Mouse (Mus musculus): ENCODE measurements around the gene Fbxw7.

The Fbxw7 gene

GRCm38 (mm10) chr3:84952135-84952534 lies 137.1 kb downstream of the Fbxw7 start:
- DNase-seq (ENCODE audit: low spot score) = peak; percentile 57

- no peak for DNase-seq (ENCODE audit: low spot score)
Observed at GRCm38 (mm10) chr3:84952585-84953187, 137.6 kb downstream of the Fbxw7 start.

GRCm38 (mm10) chr3:84955011-84955775 lies 140.1 kb downstream of the Fbxw7 start:
- DNase-seq (ENCODE audit: low spot score) = no peak

GRCm38 (mm10) chr3:84955857-84956256 lies 140.8 kb downstream of the Fbxw7 start:
- DNase-seq (ENCODE audit: low spot score) = no peak

GRCm38 (mm10) chr3:84965156-84965555 lies 150.1 kb downstream of the Fbxw7 start:
- DNase-seq (ENCODE audit: low spot score) = no peak

DNA sequence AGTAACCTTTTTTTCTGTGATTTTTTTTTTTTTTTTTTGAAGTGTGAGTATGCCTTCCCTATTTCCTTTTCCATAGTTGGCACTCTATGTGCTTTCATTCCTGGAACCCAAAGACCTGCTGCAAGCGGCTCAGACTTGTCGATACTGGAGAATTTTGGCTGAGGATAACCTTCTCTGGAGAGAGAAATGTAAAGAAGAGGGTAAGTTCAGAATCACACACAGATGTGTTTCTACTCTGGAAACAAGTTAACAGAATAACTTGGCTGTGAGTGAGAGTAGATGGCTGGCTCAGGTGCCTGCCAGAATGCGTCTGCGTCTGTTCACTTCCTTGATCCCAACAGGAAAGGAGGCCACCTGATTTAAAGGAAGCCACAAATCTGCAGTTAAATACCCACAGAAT lies 152.3 kb downstream of the Fbxw7 start:
- no peak for DNase-seq (ENCODE audit: low spot score)

DNA sequence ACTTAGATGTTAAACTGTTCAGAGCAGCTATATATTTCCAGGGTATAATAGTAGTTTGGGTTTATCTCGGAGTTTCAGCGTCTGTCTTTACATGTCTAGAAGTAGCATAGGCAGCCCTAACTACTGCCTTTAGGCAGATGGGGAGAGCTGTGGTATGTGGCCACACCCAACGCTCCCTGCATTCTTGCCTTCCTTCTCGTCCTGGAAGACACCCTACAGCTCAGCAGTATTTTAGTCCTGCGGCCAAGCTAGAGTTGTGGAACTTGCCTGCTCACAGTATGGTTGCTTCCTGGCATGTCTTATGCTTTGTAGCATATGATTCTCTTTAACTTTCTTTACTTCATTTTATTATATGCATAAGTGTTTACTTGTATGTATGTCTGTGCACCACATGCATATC lies 156.5 kb downstream of the Fbxw7 start:
- no peak for DNase-seq (ENCODE audit: low spot score)

- DNase-seq (ENCODE audit: low spot score) = no peak
Observed at GRCm38 (mm10) chr3:84972881-84973280, 157.8 kb downstream of the Fbxw7 start.

DNA sequence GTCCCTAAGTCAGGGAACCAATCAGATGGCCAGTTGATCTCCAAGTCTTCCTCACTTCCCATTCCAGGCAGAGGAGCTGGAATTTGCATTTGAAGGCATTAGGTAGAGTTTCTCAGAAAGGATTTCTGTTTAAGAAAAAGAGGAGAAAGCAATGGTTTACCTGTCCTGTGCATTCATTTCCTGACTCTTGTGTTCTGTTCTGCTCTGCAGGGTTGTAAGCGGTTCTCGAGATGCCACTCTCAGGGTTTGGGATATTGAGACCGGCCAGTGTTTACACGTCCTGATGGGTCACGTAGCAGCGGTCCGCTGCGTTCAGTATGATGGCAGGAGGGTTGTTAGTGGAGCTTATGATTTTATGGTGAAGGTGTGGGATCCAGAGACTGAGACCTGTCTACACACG lies 159.1 kb downstream of the Fbxw7 start:
- no peak for DNase-seq (ENCODE audit: low spot score)

GRCm38 (mm10) chr3:84978676-84979075 lies 163.6 kb downstream of the Fbxw7 start:
- no peak for DNase-seq (ENCODE audit: low spot score)

GRCm38 (mm10) chr3:84980158-84980557 lies 165.1 kb downstream of the Fbxw7 start:
- DNase-seq (ENCODE audit: low spot score) = no peak

DNA sequence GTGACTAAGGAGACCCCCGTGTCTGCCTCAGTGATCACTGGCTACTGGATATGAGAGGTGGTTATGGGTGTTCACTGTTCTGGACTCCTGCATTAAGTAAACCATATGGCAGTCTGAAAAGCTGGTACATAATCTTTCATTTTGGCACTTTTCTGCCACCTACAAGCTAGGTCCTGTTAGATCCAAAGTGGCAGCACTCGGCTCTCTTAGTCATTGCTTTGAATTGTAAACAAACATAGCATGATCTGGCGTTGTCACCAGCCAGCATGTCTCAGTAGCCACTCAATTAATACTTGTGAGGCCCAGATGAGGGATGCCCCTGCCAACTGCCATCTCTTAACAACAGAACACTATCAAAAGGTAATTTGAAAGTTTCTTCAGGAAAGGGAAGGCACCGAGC lies 167.6 kb downstream of the Fbxw7 start:
- no peak for DNase-seq (ENCODE audit: low spot score)

DNA sequence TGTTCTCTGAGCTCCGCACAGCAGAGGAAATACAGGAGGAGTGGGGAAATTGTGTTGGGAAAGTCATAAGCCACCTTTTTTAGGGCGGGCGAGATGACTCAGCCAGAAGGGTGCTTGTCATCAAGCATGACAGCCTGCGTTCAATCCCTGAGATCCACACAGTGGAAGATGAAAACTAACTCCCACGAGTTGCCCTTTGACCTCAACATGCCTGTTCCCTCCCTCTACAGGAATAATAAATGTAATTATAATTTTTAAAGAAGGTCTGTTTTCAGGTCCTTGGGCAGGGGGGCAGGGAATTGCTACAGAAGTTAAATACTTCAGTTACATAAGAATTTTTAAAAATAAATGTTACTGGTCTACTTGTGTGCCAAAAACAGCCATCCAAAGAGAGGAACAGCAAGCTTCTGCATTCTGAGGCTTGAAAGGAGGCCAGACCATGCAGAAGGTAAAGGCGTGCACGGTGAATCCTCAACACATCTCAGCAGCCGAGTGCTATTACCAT lies 170.1 kb downstream of the Fbxw7 start:
- DNase-seq (ENCODE audit: low spot score) = no peak

- no peak for DNase-seq (ENCODE audit: low spot score)
Observed at GRCm38 (mm10) chr3:84988880-84989279, 173.8 kb downstream of the Fbxw7 start.

DNA sequence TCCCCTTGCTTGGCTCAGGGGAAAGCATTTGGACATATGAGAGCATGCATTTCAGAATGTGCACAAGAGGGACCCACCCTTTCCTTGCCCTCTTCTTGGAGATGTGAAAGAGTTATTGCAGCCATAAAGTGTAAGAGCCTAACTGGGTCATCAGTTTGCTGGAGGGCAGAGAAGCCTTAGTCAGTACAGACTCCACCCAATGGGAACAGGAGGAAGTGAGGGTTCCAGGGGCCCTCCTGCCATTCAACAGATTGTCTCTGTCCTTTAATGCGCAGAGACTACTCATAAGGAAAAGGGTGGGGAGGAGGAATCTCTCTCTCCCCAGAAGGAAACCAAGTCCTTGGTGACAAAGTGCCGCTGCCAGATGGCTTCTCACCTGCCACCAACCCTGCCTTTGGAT lies 190.2 kb downstream of the Fbxw7 start:
- DNase-seq (ENCODE audit: low spot score) = no peak

GRCm38 (mm10) chr3:85012889-85013288 lies 197.8 kb downstream of the Fbxw7 start:
- no peak for DNase-seq (ENCODE audit: low spot score)

GRCm38 (mm10) chr3:85015667-85016066 lies 200.6 kb downstream of the Fbxw7 start:
- no peak for DNase-seq (ENCODE audit: low spot score)

- DNase-seq (ENCODE audit: low spot score) = no peak
Observed at GRCm38 (mm10) chr3:85020137-85020536, 205.1 kb downstream of the Fbxw7 start.

- no peak for DNase-seq (ENCODE audit: low spot score)
Observed at GRCm38 (mm10) chr3:85021816-85022215, 206.7 kb downstream of the Fbxw7 start.

DNA sequence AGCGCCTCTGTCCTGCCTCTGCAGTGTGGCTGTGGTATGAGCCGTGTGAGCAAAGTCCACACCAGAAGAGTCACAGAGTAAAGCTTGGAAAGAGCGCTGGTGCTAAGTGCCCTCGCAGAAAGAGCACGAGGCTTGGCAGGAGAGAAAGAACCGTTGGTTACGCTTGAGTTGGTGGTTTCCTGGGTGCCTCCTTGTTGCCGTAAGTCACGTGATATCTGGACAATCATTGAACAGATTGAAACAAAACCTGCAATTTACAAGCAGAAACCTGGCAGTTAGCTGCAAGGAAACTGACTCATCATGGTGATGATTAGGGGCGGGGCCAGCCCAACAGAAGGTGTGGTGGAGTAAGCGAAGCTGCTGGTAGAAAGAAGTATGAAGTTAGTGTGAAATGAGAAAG lies 207.7 kb downstream of the Fbxw7 start:
- DNase-seq (ENCODE audit: low spot score) = no peak

GRCm38 (mm10) chr3:85024237-85024636 lies 209.2 kb downstream of the Fbxw7 start:
- no peak for DNase-seq (ENCODE audit: low spot score)

DNA sequence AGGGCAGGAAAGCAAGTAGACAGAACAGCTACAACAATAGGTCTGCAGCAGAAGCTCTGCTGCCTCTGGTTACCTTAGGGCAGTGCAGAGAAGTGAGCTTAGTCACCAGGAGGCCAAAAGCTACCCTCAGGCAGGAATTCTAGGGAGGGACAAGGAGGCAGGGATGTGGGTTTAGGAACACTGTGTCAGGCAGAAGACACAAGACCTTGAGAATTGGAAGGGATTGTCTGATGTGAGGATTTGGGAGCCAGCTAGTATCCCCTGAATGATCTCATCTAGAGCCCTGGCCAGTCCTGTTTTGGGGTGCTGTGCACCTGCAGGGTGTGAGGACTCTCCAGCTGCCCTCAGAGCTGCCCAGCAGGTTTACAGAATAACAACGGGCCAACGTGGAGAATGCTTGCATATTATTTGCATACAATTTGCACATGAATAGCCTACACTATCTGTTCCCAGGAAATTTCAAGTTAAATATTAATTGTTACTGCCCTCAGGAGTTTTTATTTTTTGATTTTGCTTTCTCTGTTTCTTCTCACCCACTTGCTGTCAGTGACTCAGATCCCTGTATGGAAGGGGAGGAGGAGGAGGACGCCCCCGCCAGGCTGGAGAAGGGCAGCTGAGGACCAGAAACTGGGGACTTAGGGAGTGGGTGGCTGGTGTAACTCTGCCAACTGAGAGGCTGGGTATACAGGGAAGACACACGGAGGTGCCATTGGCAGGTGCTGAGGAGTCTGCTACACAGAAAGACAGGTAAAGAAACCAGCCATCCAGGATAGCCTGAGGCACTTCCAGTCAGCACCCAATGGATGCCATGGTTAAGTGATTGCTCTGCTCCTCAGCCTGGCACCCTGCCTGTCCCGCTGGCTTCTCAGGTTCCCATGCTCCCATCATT lies 210.0 kb downstream of the Fbxw7 start:
- no peak for DNase-seq (ENCODE audit: low spot score)

All from ovary, postnatal 36 days (tissue).